Mouse (Mus musculus): ENCODE measurements at regions not wholly inside any gene's neighbourhood (a gene's known extent, or its start where the extent isn't known, plus 50 kb on each side); places are given as distances from the start of the nearest gene placed in this dataset.

DNA sequence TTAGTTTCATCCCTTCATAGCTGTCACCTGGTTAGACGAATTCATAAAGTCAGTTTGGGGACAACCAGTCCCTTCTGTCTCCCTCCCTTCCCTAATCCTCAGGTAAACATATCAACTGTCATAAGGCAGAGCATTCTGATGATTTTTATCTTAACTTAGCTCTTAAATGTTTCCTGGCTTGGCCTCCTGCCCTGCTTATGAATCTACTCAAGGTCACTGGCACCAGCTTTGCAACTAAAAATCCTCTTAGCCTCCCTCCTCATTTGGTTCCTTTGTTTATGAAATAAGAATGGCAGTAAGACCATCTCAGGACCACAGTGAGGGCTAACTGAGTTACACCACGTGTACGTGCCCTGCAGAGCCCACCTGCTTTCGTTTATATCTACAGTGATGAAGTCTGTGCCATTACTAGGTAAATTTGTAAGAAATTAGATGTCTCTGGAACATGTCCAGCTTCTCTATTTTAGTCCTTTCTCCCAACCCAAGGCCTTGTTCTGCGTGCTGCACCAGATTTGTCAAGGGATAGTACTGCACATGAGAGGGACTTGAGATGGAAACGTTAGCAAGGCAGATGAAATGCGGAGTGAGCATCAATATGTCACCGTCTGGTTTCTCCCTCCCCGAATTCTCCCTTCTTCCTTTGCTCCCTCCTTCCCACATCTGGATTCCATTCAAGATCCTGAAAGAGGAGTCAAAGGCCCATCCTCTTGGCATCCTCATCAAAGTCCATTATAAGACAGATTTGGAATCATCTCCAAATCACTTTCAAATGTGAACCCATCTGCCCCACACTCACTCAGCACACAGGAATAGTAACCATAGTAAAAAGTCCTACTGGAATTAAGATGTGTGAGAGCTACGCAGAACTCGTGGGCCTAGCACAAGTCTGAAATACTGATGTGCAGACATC is 457.4 kb downstream of the Efna5 start:
- intact Hi-C loops (cut with DNase I; ENCODE audit: low total_unique reads) = no loop called here

DNA sequence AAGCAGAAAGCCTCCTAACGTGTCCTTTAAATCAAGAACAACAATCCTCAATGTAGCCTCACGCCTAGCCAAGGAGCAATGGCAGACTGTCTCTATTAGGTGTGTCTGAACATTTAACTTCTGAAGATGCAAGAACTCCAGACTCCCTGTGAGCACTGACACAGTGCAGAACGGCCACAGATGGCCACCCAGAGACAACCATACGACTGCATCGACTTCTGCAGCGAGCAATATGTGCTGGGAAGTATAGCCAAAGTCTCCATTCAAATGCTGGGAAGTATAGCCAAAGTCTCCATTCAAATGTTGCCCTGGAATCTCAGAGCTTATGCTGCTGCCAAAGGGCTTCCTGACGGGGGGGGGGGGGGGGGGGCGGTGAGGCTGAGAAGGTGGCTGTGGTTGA is 463.5 kb downstream of the Efna5 start:
- intact Hi-C loops (cut with DNase I; ENCODE audit: low total_unique reads) = no loop called here
- no peak for DNase-seq

More for the DNA sequence above, 457.4 kb downstream of the Efna5 start:
- DNase-seq = no peak

DNA sequence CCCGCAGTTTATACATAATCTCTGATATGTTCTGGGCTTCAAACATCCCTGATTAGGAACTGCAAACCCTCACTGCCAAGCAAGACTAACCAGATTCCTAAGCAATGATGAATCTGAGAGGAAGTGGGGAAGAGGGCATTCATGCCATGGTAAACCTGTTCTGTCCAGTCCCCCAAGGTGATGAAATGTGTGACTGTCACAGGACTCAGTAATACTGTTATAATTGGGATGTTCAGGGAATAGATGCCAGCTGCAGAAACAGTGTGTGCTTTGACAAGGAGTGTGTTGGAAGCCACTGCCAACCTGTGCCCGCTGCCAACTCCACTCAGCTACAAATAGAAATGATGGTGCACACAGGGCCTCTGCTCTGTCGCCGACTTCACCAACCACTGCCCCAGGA is 466.0 kb downstream of the Efna5 start:
- intact Hi-C loops (cut with DNase I; ENCODE audit: low total_unique reads) = no loop called here
- DNase-seq = peak; percentile 33

DNA sequence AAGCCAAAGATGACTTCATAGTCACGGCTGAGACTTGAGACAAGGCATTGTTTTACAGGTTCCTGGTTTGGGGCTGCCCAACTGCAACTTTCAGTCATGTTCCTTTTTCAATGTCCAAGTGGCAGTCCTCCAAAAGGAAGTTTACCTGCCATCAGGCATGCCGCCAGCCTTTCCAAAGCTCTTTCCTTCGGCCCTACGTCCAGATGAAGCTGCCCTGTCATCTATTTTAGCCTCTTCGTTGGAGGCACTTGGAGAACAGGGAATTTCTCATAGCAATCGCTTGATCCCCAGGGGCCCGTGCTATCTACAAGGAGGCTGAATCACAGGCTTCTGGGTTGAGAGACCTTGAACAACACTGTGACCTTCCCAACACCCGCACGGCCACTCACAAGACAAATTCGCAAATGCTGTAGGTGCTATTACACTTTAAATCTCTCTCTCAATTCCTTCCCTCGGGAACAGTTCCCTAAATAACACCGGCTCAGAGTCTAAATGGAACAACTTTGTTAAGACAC is 468.4 kb downstream of the Efna5 start:
- DNase-seq = no peak
- intact Hi-C loops (cut with DNase I; ENCODE audit: low total_unique reads) = no loop called here

DNA sequence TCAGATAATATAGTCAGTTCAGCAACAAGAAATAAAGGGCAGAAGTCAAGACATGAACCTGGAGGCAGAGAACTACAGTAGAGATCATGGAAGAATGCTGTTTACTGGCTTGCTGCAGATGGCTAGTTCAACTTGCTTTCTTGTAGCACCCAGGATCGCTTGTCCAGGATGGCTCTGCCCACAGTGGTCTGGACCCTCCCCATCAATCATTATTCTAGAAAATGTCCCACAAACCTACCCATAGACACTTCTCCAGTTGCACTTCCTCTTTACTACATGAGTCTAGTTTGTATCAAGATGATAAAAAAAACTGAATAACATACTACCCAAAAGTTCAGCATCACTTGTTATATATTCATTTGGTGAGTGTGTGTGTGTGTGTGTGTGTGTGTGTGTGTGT is 477.4 kb downstream of the Efna5 start:
- intact Hi-C loops (cut with DNase I; ENCODE audit: low total_unique reads) = no loop called here
- DNase-seq = no peak

DNA sequence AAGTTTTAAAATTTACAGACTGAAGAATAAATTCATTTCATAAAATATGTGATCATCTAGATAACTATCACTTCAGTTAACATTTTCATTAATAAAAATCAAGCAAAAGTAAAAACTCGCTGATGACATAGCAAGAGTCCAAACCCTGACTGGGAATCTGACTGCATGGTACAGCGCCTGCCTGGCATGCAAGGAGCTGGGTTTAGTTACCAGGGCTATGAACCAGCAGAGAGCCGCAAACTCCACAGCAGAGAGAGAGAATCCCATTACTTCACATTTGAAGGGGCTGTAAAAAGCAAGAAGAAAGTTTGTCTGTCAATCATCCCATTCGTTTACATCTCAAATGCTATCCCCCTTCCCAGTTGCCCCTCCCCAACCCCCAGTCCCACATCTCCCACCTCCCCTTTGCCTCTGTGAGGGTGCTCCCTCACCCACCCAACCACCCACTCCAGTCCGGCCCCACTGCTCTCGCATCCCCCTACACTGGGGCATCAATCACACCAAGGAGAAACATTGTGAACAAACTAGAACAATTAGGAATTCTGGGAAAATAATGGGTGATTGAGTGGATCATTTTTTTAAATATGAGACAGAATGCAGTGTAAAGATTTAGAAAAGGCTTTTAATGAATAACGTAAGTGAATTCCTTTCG is 487.6 kb downstream of the Efna5 start:
- intact Hi-C loops (cut with DNase I; ENCODE audit: low total_unique reads) = no loop called here
- no peak for DNase-seq

DNA sequence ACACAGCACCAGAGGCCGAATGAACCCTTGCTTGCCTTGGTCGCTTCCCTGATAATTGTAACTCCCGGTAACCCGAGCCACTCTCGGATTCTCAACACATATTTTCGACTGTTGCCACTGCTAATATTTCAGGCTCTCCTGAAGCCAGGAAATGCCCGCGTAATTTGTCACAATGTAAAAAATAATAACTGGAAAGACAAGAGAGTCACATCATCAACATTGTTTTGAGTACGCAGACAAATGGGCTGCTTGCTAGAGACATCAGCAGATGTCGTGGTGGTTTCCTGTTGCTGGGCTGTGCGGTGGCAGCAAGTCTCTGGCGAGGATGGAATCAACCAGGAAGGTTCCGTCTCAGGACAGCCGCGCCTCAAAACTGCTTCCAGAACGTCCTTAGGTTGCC is 497.1 kb downstream of the Efna5 start:
- intact Hi-C loops (cut with DNase I; ENCODE audit: low total_unique reads) = no loop called here
- DNase-seq = no peak

DNA sequence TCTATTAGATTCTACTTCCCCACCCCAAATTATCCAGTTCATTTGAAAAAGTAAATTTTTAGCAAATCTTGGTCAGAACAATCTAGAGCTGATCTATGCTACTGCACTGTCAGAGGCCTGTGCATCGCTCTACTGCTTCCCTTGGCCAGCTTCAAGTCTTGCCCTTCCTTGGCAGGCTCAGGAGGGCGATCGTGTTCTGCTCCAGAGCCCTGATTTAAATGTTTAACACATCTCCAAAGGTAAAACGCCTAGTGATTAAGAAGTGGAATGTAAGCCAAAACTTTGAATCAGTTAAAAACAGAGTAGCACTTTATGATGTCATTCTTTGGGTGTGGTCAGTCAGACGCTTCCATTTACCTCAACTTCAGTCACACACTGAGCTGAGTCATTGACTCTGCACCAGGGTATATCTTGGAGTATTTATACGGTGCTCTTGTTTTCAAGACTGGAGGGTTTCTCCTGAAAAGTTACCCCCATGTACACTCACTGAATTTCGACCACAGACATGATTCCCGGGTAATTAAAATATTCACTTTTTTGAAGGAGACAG is 502.2 kb downstream of the Efna5 start:
- DNase-seq = no peak
- intact Hi-C loops (cut with DNase I; ENCODE audit: low total_unique reads) = no loop called here

DNA sequence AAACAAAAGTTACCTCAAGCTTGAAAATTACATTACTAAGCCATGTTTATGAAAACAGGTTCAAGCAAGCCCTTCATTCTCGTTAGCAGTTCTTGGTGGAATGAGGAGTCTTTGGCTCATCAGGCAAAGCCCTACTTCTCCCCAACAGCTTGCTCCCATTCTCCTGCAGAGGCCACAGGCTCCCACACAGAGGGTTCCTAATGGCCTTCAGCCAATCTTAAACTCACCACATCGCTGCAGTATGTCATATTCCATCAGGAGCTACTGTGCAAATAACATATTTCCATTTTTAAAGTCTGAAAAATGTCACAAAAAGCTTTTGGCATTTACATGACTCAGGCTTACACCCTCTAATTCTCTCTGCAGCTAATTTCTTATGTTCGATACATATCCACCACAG is 512.0 kb downstream of the Efna5 start:
- no peak for DNase-seq
- intact Hi-C loops (cut with DNase I; ENCODE audit: low total_unique reads) = no loop called here

DNA sequence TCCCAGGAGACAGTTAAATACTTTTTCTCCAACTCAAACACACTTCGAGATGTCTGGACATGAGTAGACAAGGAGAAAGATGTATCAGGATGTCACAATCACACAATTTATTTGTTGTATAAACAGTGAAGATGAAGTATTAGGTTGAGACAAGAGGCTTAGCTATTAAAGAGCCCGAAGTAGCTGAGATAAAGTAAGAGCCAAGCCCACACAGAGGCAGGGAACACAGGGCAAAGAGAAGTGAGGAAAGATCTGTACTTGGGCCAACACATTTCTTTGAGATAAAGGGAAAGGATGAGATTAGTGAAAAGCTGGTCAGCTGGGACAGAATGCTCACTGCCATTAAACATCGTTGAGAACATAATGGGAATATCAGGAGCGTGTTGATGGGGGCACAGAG is 513.2 kb downstream of the Efna5 start:
- DNase-seq = no peak
- intact Hi-C loops (cut with DNase I; ENCODE audit: low total_unique reads) = no loop called here

DNA sequence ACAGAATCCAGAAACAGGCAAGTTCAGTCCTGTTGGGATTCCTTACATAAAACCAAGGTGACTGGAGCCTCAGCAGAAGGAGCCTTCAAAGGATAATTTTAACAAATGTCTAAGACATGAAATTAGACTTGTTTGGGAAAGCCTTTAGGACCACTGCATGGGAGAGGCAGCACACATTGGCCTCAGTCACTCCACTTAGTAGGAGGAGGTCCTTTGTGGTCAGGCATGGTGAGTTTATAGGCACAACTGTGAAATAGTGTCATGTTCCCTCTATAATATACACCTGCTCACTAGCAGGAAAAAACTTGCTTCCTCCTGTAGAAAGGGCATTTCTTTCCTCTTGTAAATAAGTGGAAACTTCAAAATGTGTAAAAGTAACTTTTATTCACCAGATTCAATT is 522.8 kb downstream of the Efna5 start:
- no peak for DNase-seq
- intact Hi-C loops (cut with DNase I; ENCODE audit: low total_unique reads) = no loop called here

DNA sequence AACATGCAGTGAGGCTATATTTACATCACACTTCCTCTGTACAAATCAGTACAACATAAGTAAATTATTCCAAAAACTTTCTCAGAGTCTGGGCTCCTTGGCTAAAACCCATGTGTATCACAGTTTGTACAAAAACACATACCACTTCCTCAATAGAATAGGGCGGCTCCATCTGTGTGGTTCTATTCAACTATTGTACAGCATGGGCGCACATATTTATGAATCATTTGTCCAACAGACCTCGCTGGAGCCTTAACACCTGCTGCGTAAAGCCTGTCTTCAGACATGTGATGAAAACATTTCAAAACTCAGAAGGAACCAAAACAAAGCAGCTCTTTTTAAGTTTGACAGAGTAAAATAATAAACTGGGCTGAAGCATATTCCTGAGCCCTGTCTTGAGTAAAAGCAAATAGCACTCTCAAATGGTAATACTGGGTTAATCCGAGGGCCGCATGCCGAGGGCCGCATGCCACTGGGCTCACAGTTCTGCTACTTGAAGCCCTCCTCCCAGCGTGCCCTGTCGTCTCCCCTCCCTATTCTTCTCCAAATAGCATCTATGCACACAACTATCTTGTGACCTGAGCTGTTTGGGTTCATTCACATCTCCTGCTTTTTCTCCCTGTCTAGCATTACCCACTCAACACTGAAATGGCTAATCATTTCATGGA is 543.1 kb downstream of the Efna5 start:
- DNase-seq = no peak
- intact Hi-C loops (cut with DNase I; ENCODE audit: low total_unique reads) = no loop called here

DNA sequence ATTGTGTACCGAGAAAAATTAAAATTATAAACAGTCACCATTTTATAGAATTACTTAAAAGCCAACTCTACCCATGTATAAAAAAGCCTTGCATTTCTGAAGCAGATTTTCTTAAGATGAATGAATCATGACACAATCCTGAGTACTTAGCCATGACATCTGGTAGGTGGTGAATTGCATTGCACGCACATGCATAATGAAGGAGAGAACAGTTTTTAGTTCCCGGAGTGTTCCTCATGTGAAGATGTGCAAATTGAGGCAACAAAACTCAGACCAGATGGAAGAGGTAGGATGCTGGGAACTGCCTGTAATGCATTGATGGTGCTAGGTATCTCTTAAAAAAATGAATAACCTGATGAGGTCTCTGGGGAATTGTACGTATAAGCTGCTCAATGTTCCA is 550.9 kb downstream of the Efna5 start:
- intact Hi-C loops (cut with DNase I; ENCODE audit: low total_unique reads) = no loop called here
- no peak for DNase-seq

DNA sequence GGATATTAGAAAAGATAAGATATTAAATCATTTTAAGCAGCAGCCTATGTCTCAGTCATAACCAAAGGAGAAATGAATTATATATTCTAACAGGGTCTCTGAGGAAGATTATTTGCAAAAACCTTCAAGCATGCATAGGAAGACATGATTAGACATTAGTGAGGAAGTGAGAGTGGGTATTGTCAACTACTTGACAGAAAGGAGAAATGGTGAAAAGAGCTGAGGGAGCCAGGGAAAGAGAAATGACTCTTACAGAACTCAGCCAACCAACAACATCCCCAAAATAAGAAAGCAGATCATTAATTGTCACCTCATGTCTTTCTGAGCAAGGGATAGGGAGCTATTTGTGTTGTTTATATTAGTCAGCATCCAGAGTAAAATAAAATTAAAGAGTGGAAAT is 554.3 kb downstream of the Efna5 start:
- DNase-seq = no peak
- intact Hi-C loops (cut with DNase I; ENCODE audit: low total_unique reads) = no loop called here

DNA sequence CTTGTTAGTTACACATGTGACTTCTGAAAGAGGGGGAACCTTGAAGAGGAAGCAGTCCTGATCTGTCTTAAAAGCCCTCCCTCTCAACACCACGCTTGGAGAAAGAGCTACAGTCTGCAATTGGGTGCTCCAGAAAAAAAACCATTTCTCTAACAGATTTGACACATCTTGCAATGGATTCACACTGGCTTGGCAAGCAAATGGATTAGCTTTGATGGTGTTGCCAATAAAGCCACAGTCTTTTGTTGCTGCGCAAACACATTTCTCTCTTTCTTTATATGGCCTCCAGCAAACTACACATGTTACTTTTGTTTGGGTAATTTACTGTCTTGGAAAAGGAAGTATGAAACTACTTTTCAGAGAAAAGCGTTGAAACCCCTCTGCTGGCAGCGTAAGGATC is 562.1 kb downstream of the Efna5 start:
- intact Hi-C loops (cut with DNase I; ENCODE audit: low total_unique reads) = no loop called here
- no peak for DNase-seq

DNA sequence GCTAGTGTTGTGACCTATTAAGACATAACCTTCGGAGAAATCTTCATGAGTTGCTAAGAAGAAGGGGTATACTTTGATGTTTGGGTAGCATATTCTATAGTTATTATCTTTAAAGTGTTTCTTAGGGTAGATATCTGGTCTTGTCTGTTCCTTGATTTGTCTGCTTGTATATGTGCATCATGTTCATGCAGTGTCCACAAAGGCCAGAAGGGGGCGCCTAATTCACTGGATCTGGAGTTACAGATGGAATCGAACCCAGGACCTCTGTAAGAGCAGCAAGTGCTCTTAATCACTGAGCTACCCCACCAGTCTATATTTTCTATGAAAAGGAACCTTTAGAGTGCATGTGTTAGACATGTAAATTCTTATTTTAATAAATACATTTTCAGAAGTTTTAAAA is 571.1 kb downstream of the Efna5 start:
- no peak for DNase-seq
- intact Hi-C loops (cut with DNase I; ENCODE audit: low total_unique reads) = no loop called here

DNA sequence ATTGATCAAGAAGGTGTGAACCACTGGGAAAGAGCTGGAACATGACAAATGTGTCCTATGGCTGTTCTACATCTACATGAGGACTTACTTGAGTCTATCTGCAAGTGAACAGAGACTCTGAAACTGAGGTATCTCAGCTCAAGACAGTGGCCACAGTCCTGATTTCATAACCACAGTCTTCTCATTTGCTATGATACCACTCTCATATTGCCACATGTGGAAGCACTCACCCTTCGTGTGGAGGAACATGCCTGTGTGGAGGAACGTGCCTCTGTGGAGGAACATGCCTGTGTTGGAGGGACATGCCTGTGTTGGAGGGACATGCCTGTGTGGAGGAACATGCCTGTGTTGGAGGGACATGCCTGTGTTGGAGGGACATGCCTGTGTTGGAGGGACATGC is 574.0 kb downstream of the Efna5 start:
- intact Hi-C loops (cut with DNase I; ENCODE audit: low total_unique reads) = no loop called here
- no peak for DNase-seq

DNA sequence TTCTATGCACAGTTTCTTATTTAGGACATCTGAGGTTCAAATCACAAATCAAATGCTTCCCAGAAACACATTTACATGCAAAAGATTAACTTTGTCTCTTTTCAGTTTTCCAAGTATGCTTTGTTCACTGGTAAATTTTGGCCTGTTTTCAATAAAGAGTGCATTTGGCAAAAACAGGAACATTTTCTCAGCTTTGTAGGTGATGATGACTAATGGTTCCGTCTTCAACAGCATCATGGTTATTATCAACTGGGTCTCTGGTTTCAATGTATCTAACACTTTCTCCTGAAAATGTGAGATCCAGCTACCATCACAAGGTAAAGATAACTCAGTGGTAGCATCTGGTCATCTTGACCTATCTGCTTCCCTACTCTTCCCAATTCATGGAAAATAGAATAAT is 574.6 kb downstream of the Efna5 start:
- intact Hi-C loops (cut with DNase I; ENCODE audit: low total_unique reads) = no loop called here

DNA sequence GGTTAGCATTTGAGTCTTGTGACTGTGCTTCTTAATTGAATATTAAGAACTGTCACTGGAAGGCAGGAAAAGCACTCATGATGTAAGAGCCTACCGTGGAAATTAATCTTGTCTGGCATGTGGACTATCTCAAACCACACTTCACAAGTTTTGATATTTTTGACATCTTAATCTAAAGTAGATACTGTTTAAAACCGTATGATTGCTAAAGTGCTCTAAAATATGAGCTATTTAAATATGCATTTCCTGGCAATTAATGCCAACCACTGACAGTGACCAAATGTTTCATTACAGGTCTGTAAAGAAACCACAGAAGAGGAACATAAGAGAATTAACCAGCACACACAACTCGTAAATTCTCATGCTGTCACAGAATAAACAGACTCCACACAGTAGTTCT is 576.0 kb downstream of the Efna5 start:
- no peak for DNase-seq
- intact Hi-C loops (cut with DNase I; ENCODE audit: low total_unique reads) = no loop called here

More for the DNA sequence above, 574.6 kb downstream of the Efna5 start:
- DNase-seq = no peak

DNA sequence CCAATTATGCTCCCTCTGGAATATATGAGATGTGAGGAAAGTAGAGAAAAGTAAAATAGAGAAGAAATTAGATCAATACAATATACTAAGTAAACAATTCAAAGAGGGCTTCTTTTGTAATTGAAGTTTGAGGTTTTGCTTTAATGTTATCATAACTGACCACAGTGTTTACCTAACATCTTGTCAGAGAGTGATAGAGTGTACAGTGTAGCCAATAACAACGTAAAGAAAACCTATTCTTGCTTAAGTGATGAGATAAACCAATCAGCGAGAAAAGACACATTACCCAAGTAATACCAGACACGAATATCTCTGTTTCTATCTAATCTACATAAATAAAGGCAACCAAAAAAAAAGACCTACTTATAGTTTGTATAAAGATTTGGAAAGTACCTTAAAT is 577.0 kb downstream of the Efna5 start:
- intact Hi-C loops (cut with DNase I; ENCODE audit: low total_unique reads) = no loop called here
- DNase-seq = no peak

Data from gastrocnemius, postnatal 14 days (tissue).